Mouse (Mus musculus): ENCODE measurements around the gene Cers5. TPM values are rescaled to one million over a fixed set of nuclear protein-coding genes. Genes with fewer than 3 reads are reported as not detected.

The Cers5 gene
- polyA plus RNA-seq, 1 experiment = 15.6 TPM

DNA sequence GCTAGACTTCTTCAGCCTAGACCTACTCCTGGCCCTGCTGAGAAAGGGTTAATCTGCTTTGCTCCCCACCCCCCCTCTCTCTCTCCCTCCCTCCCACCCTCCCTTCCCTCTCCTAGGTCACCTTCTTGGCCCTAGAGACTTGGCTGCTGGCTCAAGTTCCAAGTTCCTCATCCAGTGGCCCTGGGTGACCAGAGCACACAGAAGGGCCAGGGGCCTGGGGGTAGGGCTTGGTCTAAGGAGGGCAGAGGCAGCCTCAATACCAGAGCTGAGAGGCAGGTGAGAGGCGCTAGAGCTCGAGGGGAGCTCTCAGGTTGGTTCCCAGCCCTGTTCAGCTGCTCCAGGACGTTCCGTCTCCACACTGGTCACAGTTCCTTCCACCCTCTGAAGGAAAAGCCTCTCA, 81.8 kb downstream of the Cers5 start:
- WGBS = 35% methylated on average over 4 of the region's 4 CpGs
- DNase-seq (ENCODE audit: low read depth, low spot score) = no peak

- no peak for DNase-seq (ENCODE audit: low read depth, low spot score)
- 7% methylated on average over 4 of the region's 4 CpGs for WGBS
These were observed 84.0 kb downstream of the Cers5 start for GRCm38 (mm10) chr15:99688712-99689111.

Other genes with a start within 250 kb of the Cers5 start
- 0.59 and 0.97 TPM in 2 replicates for gene Faim2, start 244.7 kb downstream of the Cers5 start, polyA plus RNA-seq (2012; rRNA removed)
- not detected in 2 replicates for gene Aqp2, start 193.8 kb downstream of the Cers5 start, polyA plus RNA-seq (2012; rRNA removed)
- 0.05 TPM in 2 replicates for gene Aqp5, start 182.1 kb downstream of the Cers5 start, polyA plus RNA-seq (2012; rRNA removed)
- gene Aqp6, start 171.5 kb downstream of the Cers5 start, polyA plus RNA-seq (2012; rRNA removed) = not detected in 2 replicates
- 35.9 and 36.0 TPM in 2 replicates for gene Racgap1, start 121.2 kb downstream of the Cers5 start, polyA plus RNA-seq (2012; rRNA removed)
- 0.61 and 0.74 TPM in 2 replicates for gene Asic1, start 102.5 kb downstream of the Cers5 start, polyA plus RNA-seq (2012; rRNA removed)
- gene Smarcd1, start 70.8 kb downstream of the Cers5 start, polyA plus RNA-seq (2012; rRNA removed) = 22.3 and 23.9 TPM in 2 replicates
- not detected in 2 replicates for gene Gm17349, start 67.4 kb downstream of the Cers5 start, polyA plus RNA-seq (2012; rRNA removed)
- gene Gpd1, start 55.4 kb downstream of the Cers5 start, polyA plus RNA-seq (2012; rRNA removed) = 116 and 180 TPM in 2 replicates
- gene Cox14, start 47.3 kb downstream of the Cers5 start, polyA plus RNA-seq (2012; rRNA removed) = 246 and 278 TPM in 2 replicates
- gene Lima1, start 102.6 kb upstream of the Cers5 start, polyA plus RNA-seq (2012; rRNA removed) = 42.8 and 81.9 TPM in 2 replicates
- 0.01 TPM in 1 of 2 replicates, not detected in the other for gene Fam186a, start 194.2 kb upstream of the Cers5 start, polyA plus RNA-seq (2012; rRNA removed)
- 23.8 and 53.8 TPM in 2 replicates for gene Larp4, start 197.2 kb upstream of the Cers5 start, polyA plus RNA-seq (2012; rRNA removed)